Mouse (Mus musculus) left cerebral cortex, adult 9 months (tissue): Measurements from ENCODE around the gene Inca1.

Source experiments
- DNase-seq, 2 experiments: peaks; one replicate each; pipeline ENCODE4 v3.0.0; 2022; ENCODE audit warnings: low spot score in 2 of 2

Inca1 gene

DNA sequence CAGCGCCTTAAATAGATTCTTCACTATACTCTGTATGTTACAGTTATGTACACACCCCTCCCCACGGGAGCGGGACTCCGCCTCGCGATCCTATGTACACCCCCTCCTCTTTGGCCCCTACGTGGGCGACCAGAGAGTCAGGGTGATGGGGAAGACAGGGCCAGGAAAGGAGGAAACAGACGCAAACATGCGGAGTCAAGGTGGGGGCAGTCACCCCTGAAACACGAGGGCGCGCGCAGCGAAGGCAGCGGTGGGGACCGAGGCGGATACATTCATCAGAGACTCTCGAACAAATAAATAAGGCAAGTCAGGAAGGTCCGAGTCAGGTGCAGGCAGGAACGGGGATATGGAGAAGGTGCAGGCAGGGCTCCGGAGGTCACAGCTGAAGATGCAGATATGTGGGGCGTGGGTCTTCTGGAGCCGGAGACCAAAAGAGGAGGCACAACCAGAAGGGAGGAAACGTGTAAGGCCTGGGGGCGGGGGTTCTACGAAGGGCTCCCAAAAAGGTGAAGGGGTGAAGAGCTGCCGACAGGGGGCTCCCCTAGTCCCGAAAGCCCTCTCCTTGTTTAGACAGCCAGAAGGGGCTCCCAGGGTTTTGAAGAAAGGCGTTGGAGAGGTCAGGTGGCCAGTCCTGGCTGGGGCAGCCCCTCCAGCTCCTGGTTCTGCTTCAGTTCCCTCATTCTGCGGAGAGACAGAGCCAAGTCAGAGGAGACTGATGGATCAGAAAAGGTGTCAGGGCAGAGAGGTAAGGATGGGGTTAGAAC lies 30.2 kb downstream of the Inca1 start:
- peak in 1 of 2 experiments; percentile 78 for DNase-seq

DNA sequence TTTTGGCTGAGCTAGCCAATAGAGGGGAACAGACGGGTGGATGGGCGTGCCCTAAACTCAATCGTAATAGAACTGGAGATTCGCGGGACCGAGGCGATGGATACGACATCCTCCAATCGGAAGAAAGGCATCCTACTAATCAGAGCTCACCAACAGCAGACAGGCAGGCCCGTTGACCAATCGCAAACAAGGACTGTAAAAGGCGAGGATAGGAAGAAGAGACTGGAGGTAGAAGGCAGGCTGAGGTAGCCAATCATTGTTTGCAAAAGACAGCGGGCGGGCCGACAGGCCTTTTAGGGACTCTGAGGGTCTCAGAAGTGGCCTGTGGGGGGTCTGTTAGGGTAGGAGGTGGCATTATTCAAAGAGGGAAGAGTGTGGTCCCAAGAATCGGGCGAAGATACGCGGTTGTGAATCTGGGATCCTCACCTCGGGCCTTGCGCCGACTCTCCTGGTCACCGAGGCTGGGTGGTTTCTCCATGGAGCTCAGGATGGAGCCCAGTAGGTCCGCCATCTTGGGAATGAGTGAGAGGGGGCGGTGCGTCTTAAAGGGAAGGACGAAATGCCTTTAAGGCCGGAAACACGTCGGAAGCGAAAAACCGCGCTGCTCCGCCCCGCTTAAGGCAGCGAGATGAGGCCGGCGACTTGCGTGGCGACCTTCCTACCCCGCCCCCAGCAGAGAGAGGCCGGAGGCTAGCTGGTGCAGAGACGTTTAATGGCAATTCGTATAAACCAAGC lies 31.0 kb downstream of the Inca1 start, which contains the start of gene Spag7:
Gene Spag7 (minus strand): TSS at position 646 of the 735 bp plus-strand sequence.
- peak; percentile 99 for DNase-seq

DNA sequence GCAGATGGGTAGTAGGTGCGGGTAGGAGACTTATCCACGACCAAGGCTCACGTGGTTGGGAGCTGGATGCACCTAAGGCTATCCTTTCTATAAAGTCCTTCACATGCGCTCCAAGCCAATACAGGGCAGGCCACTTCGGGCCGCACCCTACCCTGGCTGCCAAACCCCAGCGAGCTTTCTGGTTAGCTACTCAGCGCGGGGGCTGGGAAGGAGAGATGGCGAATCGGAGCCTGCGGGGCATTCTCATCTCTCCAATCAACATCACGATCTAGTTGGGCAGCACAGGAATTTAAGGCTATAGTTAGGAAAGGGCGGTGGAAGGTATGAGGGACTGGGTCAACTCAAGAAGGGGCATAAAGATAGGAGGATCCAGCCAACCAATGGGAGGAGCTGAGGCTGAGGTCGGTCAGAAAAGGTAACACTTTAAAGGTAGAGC lies 31.6 kb downstream of the Inca1 start:
- no peak for DNase-seq

DNA sequence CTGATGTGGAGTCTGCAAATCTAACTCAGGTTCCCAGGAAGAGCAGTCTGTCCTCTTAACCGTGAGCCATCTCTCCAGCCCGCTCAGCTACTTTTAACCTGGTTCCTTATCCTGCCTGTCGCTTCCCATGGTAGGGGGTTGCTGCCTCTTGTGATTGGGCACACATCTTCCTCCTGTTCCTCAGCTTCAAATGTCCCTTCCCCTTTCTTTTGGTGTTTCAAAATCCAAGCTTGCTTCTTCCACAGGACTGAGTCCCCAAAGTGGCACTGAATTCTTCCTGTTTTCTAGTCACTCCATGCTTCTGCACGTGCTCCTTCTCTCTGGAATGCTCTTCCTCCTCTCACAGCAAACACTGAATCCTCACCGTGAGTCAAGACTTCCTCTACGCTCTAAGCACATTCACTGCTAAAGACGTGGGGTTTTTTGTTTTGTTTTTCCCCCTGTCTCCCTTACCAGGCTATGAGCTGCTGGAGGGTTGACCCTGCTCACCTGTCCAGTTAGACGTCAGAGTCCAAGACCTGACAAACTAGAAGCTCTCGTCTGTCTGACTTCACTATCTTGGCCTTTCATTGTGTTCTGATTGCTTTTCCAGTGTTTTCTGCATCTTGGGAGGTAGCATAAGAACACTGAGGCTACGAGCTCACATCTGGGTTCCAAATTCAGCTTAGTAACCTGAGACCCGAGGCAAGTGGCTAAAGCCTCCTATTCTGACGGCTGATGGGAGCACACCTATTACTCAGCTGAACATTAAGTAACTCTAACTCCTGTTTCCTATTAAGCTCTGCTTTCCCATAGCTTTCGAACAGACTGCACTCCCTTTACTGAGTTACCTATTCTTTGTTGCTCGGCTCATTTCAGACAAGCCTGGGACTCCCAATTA lies 32.4 kb downstream of the Inca1 start:
- no peak for DNase-seq

DNA sequence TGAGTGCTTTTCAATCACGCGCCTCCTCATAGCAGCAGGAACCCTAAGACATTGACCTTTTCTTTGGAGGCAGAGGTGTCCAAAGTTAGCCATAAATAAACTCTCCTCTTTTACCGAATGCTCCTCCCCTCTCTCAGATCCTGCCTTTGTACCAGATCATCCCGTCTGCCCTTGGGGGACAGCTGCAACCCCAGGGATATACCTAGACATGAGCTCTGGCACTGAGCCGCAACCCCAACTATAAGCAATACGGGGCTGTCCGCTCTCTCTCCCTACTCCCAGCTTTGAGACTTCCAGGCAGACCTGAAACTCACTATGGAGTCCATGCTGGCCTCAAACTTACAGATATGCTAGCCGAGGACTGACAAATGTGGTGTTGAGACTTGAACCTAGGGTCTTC lies 33.3 kb downstream of the Inca1 start:
- DNase-seq: no peak

DNA sequence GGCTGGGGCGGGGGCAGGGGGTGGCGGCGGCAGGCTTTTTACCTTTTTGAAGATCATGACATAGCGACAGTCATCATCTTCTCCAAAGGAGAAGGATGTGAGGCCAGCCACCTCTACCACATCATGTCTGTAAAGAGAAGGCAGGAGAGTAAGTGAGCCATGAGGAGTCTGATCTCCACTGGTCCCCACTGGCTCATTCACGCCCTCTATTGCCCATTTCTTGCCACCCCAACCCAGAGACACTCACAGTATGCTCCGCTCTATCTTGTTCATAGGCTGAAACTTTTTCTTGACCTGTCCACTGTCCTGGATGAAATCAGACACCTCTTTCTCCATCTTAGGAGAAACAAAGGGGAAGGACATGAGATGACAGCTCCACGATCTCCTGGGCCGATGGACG lies 35.2 kb downstream of the Inca1 start:
- DNase-seq: no peak

DNA sequence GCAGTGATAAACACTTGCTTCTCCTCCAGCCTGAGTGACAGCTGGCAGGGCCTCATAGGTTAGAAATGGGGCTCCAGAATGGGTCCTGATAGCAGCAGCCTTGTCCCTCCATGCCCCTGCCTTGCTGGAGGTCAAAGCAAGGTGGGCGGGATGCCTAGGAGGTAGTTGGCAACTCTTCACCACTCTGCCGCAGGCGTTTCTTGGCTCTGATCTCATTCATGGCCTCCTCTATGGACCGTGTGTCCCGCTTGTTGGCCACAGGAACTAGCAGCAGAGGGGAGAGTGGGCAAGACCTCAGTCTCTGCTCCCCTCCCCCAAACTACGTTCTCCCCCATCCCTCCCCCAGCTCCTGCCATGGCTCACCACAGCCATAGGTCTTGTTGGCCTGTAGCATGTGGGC lies 36.0 kb downstream of the Inca1 start:
- no peak for DNase-seq

DNA sequence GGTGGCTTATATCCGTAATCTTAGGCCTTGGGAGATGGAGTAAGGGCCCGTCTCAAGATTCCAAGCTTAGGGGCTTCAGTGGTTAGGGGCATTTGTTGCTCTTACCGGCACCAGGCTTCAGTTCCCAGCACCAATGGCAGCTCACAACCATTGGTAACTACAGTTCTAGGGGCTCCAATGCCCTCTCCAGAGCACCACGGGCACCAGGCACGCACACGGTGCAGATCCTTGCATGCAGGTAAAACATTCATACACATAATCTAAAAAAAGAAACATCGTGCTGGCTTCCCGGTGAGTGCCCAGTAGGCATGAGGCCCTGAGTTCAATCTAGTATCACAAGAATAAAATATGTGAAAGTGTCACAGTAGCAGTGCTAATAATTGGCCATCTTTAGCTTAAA lies 36.9 kb downstream of the Inca1 start:
- DNase-seq: no peak

DNA sequence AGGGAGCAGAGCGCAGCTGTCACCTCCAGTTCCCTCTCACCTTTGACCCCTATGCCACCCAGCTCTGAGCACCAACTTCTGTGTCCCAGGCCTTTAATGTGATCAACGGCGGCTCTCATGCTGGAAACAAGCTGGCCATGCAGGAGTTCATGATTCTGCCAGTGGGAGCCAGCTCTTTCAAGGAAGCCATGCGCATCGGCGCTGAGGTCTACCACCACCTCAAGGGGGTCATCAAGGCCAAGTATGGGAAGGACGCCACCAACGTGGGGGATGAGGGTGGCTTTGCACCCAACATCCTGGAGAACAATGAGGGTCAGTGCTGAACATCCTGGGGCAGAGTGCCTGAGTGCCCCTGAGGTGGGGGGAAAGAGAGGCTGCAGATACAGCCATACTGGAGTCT lies 39.4 kb downstream of the Inca1 start:
- DNase-seq: no peak

DNA sequence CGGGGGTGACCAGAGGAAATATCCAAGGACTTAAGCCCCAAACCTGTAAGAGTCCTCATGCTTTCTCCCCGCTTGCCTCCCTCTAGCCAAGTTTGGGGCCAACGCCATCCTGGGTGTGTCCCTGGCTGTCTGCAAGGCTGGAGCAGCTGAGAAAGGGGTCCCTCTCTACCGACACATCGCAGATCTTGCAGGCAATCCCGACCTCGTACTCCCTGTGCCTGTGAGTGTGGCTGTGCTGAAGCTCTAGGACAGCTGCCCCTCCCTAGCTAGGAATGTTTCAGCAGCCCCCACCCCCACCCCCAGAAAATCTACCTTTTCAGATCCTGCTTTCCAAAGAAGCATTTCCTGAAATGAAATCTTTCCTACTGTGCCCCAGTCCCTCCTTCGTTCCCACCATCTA lies 41.0 kb downstream of the Inca1 start:
- DNase-seq: no peak

DNA sequence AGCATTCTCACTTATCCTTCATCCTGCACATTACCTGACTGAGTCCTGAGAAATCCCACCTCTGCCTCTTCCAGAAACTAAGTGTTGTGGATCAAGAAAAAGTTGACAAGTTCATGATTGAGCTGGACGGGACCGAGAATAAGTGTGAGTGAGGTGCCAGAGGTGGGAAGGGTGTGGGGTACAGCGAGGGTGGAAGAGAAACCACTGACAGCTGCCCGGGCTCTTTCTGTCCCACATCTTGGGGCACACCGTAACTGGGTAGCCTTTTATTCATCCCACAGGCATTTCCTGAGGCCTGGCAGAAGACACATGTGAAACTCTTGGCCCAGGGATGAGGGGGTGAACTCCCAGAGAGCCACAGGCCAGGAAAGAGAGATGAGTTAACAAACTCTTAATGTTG lies 41.4 kb downstream of the Inca1 start:
- DNase-seq: no peak

DNA sequence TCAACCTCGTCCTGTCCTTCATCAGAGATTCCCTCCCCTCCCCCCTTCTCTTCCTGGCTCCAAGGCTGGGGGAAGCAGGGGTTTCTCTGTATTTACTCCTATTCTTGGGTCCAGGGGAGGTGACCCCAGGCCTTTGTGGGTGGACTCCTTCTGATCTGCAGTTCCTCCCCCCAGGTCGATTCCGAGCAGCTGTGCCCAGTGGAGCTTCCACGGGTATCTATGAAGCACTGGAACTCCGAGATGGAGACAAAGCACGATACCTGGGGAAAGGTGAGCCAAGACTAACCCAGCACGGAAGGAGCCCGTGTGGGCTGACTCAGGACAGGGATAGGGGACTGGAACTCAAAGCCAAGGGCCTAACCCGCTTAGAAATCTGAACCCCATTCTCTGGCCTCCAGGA lies 42.0 kb downstream of the Inca1 start:
- DNase-seq: no peak

DNA sequence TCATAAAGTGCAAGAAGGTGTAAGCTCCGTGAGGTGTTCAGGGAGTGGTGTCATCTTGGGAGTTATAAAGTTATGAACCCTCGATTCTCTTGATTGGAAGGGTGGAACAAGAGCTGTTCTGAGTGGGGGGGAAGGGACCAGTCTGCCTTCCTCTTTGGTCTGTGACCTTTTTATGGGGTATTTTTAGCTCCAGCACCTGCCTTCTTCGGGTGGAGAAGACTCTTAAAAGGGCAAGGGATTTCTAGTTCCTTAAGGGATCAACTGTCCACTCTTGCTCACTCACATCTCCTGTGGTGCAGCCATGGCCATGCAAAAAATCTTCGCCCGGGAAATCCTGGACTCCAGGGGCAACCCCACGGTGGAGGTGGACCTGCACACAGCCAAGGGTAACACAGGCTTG lies 42.4 kb downstream of the Inca1 start:
- DNase-seq: no peak

DNA sequence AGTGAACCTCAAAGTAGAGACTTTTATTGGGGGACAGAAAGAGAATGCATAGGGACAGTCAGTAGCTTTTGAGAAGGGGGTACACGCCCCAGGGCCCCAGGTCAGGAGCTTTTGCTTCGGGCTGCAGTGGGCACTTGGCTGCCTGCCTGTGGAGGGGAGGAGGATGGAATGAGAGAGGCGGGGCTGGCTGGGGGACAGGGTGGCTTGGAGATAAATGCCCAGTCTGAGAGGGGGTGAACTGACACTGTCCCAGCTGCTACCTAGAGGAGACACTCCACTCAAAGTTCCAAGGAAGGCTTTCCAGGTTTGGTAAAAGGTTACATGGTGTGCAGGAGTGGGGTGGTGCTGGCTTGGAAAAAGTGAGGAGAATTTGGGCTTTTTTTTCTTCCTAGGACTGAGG lies 43.0 kb downstream of the Inca1 start, which contains the start of gene Eno3:
Gene Eno3 (plus strand): TSS at position 239 of the 400 bp plus-strand sequence.
- no peak for DNase-seq

DNA sequence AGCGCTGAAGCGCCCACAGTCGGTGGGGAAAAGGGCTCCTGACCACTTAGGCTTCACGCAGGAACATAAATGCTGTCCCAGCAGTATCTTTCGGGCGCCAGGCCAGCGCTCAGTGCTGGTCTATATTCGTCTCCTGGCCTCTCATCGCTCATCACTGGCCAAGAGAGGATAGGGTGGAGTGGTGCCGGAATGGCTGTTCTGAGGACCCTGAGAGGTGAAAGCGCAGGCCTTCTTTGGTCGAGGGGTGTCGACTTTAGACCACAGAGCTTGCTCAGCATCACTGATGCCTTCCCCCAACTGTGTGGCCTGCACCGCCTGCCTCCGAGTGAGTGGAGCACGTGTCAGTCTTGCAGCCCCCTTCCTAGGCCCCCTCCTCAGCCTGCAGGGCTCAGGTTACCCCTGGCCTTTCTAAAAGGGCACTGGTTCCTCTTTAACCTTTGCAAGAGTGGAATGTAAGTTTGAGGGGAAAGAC lies 43.5 kb downstream of the Inca1 start:
- no peak for DNase-seq

DNA sequence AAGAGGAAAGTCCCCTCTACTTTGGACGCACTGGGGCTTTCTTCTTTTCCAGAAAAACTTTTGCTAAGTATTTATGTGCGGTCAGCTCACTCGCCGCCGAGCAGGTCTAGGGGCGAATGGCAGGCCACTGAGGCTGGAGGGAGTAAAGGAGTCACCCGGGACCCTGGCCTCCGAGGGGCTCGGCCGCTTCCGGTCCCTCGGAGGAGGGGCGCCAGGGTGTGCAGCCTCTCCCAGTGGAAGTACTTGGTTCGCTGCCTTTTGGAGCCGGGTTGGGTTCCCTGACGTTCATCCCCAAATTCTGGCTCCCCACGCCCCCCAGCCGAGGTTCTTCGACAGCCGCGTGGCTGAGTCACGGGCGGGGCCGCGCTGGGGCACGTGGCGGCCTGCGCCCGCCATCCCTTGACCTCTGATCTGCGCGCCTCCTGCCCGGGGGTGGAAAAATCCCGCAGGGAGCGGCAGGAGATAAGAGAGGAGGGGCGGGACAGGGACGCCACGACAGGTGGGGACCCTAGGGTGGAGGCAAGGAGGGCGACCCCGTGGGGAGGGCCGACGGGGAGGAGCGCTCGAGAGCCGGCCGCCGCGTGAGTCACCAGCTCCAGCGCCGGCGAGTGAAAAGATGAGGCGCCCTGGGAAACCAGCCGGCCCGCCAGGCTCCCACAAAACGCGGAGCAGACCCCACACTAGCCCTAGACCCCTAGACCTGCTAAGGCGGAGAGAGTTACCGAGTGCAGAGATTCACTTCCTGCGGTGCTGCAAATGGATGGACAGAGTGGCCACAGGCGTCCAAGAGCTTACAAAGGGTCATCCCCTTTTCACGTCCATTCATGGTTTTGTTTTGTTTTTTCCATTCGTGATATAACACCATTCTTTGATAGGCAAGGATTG lies 44.1 kb downstream of the Inca1 start:
- DNase-seq: no peak

DNA sequence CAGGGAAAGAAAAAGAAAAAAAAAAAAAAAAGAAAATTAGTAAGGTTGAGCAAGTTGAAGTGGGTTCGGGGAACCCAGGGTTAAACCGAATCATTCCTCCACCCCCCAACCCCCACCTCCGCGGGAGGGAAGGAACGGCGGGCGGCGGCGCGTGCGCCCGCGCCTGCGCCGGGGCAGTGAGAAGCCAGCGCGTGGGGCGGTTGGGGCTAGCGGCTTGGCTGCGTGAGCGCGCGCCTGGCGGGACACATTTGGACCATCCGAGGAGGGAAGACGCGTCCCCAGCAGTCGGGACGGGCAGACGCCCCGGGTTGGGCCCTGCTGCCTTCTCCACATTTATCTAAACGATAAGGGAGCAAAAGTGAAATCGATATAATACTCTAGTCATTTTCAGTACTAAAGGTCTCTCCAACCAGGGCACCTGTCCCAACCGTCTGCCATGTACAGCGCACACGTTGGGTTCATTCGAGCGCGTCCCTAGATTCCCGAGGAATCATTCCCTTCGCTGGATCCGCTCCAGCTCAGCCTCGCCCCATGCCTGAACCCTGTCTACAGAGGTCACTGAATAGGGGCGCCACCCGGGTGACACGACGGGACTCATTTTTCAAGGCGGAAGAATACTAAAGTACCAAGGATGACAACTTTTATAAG lies 44.9 kb downstream of the Inca1 start:
- peak in 1 of 2 experiments; percentile 64 for DNase-seq

DNA sequence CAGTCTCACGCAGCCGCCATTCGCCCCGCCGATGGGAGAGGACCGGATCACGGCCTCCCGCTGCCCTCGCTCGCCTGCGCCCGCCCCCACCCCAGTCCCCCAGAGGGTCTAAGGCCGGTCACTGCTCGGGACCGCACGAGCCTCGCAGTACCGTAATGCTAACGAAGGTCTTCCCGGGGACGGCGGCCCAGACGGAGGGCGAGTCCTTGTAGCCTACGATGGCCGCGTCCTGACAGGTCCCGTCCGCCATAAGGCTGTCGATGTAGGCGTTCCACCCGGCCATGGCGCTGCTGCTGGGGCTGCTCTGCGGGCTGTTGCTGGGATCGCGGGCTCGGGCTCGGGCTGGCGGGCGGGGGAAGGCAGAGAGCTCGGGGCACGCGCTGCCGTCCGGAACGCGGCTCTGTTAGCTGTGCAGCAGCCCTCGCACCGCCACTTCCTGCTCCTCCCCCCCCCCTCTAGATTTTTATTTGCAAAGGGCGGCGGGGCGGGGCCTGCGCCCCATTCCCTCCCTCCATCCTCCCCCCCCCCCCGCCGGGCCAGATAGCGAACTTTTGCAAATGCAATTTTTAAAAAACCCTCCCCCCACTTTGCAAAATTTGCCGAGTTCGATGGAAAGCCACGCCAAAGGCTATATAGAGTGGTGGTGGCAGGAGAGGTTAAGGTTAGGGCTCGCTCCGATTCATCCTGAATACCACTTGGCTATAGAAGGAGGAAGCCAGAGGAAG lies 45.6 kb downstream of the Inca1 start, which contains the start of gene Pfn1:
Gene Pfn1 (minus strand): TSS at position 447 of the 725 bp plus-strand sequence.
- DNase-seq: peak in 1 of 2 experiments; percentile 58

DNA sequence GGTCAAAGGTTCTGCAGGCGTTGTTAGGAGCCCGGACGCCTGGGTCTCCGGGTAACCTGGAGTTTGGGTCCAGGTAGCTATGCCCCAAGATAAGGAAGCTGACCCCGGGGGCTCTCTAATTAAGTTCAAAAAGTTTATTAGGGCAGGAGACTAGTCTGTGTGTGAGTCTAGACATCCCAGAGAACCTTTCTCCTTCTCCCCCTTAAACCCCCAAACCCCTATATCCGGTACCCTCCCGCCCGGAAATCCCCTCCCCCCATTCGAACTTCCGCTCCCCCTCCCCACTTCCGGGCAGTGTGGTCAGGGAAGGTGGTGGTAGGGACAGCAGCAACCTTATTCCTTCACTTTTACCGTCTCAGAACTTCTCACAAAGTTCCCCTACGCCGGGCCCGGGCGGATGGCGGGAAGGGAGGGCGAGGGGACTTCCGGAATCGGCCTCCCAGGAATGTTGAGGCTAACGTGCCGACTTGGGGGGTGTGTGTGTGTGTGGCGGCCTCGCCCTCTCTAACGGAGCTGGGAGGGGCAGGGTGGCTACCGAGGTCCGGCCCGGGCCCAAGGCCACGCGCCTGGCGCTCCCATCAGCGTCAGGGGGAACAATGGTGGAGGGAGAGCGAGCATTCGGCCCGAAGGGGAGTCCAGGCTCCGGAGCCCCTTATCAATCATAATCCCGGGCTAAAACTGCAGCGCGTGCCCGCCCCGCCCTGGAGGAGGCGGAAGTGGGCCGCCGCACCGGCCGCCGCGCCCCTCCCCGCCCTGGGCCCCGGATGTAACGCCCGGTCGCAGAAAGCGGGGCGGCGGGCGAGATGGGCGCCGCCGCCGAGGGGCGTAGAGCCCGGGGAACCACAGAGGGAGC lies 46.4 kb downstream of the Inca1 start:
- no peak for DNase-seq
